Mouse (Mus musculus) frontal cortex, postnatal 10 days (tissue): ENCODE results near the gene Fbxw5.

Experiments used
- DNase-seq, 2 experiments: peaks; one replicate each; pipeline ENCODE4 v3.0.0; 2022; ENCODE audit warnings: low spot score in 2 of 2, mixed read lengths in 1 of 2

The Fbxw5 gene

GRCm38 (mm10) chr2:25477967-25478675 lies 22.4 kb upstream of the Fbxw5 start:
- DNase-seq: peak in 1 of 2 experiments; percentile 62

DNA sequence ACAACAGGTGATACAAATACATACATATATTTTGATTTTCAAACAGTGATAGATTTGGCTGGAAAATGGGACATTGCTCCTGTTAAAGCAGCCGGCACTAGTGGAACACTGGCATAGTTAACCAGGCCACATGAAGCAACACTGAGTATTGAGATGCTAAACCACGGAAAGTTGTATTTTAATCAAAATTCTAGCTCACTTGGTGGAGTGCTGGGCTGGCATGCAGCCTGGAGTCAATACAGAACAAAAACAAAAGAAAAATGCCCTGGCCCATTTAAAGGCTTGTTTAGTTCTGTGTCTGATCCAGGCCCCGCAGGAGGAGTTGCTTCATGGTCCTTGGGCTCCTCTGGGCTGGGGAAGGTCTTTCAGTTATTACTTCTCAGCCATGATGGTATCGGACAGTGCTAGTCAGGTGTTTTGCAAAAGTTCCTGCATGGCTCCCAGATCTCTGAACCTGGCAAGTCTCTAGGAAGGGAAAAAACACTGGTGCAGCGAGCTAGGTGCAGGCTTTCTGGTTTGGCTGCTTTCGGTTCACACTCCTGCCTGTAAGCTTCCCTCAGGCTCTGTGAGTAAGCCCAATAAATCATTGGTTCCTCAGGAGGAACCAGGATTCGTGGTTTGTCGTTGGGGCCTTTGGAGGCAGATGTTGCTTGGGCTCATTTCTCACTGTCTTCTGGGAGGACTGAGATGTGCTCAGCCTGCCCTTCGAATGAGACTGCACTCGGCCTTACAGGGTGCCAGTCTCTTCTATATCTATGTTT lies 20.8 kb upstream of the Fbxw5 start:
- DNase-seq: no peak

DNA sequence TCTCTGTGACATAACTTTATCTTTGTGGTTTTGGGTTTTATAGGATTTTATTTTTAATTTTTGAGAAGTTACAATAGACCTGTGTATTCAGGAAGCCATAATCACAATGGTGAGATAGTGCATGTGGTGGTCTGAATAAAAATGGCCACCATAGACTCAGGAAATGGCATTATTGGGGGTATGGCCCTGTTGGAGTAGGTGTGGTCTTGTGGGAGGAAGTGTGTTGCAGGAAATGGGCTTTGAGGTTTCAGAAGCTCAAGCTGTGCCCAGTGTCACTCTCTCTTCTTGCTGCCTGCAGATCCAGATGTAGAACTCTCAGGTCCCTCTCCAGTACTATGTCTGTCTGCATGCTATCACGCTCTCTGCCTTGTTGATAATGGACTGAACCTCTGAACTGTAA lies 20.0 kb upstream of the Fbxw5 start:
- DNase-seq: no peak

DNA sequence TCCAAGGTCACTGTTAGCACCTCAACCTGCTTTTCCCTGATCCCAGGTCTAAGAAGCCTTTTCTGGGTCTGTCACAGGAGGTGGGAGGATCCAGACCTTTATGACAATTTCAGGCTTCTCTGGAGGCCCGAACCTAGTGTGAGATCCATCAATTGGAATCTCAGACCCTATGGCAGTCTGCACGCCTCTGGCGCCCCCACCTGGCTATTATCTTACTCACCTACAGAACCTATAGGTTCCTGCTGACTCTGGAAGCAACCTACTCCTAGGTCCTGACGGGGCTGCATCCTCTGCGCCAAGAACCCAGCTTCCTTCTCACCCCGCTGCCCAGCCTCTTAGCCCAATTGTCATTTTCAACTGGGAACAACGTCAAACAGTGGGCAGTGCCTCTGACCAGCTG lies 17.6 kb upstream of the Fbxw5 start:
- no peak for DNase-seq

- DNase-seq: no peak
Measured at GRCm38 (mm10) chr2:25484901-25485647, 15.5 kb upstream of the Fbxw5 start.

GRCm38 (mm10) chr2:25487965-25488670 lies 12.4 kb upstream of the Fbxw5 start:
- no peak for DNase-seq

GRCm38 (mm10) chr2:25488671-25489068 lies 11.9 kb upstream of the Fbxw5 start:
- DNase-seq: no peak

- no peak for DNase-seq
Measured at GRCm38 (mm10) chr2:25492988-25493387, 7.6 kb upstream of the Fbxw5 start.

DNA sequence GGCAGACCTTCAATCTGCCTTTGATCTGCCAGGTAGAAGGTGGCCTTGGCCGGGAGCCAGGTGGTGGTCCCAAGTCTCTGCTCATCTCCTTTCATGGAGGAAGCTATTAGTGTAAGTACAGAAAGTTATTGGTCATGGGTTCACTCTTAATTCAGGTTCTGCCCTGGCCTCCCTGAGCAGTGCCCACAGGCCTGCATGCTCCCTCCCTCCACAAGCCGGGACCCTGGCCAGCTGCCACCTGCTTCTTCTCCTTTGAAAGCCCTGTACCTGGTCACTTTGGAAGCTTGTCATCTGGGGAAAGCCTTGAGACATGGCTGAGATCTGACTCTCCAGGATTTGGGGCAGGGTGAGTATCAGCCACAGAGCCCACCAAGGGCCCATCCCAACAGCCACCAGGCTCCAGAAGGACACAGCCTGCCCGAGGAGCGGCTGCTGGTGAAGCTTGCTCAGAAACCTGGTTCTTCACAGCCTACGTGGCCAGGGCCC lies 7.0 kb upstream of the Fbxw5 start, which contains the start of gene Lcn12:
TSS of gene Lcn12 (minus strand) at position 436 of the 486 bp plus-strand sequence.
- DNase-seq: no peak

- no peak for DNase-seq
Measured at GRCm38 (mm10) chr2:25496462-25496861, 4.1 kb upstream of the Fbxw5 start.

- no peak for DNase-seq
Measured at GRCm38 (mm10) chr2:25497846-25498575, 2.5 kb upstream of the Fbxw5 start.

- no peak for DNase-seq
Measured at GRCm38 (mm10) chr2:25498622-25499478, 1.7 kb upstream of the Fbxw5 start.

- no peak for DNase-seq
Measured at GRCm38 (mm10) chr2:25500071-25500575, 427 bp upstream of the Fbxw5 start.

DNA sequence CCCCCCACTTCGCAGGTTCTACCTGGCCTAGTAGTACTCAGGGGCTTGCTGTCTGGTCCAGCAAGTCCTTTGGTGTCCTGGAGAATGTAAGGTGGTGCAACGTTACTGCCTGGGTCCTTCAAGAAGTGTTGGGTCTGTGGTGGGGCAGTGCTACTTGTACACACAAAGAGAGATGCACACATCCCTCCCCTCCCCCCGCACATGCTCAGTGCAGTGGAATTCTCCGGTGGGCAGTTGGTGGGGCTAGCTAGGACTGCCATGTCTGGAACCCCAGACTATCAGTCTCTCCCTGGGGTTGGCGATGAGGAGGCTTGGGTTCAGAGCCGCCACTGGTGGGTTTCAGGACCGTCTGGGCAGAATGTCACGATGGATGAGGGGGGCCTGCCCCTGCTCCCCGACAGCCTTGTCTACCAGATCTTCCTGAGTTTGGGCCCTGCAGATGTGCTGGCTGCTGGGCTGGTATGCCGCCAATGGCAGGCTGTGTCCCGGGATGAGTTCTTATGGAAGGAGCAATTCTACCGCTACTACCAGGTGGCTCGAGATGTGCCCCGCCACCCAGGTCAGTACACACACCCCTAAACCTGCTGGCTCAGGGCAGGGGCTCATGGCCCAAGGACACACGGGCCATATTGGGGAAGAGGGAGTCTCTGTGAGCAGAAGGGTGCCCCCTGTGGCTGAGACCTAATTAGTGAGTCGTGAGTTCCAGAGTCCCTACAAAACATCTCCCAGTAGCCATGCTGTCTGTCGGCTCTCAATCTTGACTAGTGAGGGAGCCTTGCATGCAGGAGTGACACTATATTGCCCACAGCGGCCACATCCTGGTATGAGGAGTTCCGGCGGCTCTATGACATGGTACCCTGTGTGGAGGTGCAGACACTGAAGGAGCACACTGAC lies 1.3 kb downstream of the Fbxw5 start, which contains the start of gene C8g:
TSS of gene C8g (minus strand) at position 127 of the 894 bp plus-strand sequence.
- peak in 1 of 2 experiments; percentile 39 for DNase-seq

- DNase-seq: no peak
Measured at GRCm38 (mm10) chr2:25502726-25503125, 2.2 kb downstream of the Fbxw5 start.

GRCm38 (mm10) chr2:25504538-25504937 lies 4.0 kb downstream of the Fbxw5 start:
- DNase-seq: no peak

DNA sequence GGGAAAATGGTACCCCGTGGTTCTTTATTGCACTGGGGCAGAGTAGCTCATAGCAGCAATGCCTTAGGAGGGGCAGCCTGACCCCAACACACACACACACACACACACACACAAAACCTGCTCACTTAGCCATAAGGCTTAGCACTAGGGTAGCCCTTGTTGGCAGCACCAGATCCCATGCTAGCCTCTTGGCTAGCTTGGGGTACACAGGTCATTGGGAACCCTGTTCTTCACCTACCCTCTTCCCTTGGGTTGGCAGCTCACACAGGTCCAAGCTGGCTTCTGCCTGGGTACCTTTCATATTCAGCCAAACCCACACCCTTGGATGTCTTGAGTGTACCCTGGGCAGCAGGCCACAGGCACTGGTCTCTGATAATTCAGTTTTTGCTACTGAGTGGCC lies 4.5 kb downstream of the Fbxw5 start:
- DNase-seq: no peak

- no peak for DNase-seq
Measured at GRCm38 (mm10) chr2:25505860-25506259, 5.3 kb downstream of the Fbxw5 start.

DNA sequence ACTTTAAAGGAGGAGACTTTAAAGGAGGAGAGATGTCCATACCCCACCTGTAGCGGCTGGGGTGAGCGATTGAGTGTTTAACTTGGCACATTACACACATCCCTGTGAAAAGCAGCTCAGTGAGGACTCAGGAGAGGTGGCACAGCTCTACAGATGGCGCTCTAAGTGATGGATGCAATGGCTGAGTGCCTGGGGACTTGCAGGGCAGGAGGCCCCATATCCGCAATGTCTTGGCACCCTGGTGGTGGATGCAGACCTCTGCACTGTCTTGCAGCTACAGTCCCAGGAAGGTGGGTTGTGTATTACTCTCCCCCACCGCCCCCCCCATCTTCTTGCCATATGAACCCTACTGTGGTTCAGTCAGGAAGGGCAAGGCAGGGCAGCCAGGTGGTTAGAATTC lies 6.4 kb downstream of the Fbxw5 start:
- DNase-seq: no peak
